Mouse (Mus musculus) CH12.LX (cell line): Measurements from ENCODE around the gene 1700022I11Rik. TPM values are rescaled to one million over a fixed set of nuclear protein-coding genes. Genes with fewer than 3 reads are reported as not detected.

Experiments
- DNase-seq: peaks from one replicate; pipeline ENCODE4 v3.0.0-alpha.2; 2013; ENCODE audit errors: extremely low read depth
- H3K27ac ChIP-seq: 2 replicates; pipeline ENCODE4 v1.5.1; 2012; ENCODE audit warnings: low read depth, mild to moderate bottlenecking, control low read depth, moderate library complexity; ENCODE audit not compliant: insufficient read depth
- H3K27me3 ChIP-seq: replicated peaks from 2 replicates; pipeline ENCODE3; 2012; ENCODE audit warnings: inconsistent platforms
- H3K36me3 ChIP-seq, 2 experiments: replicated peaks in 1 of 2; 2 replicates each; pipeline versions ENCODE3 to v1.6.1; 2012; ENCODE audit warnings: inconsistent platforms in 1 of 2, low read length in 1 of 2, mild to moderate bottlenecking in 1 of 2, mixed read lengths in 1 of 2, moderate library complexity in 1 of 2; ENCODE audit not compliant: control insufficient read depth in 1 of 2, insufficient read depth in 1 of 2
- H3K4me1 ChIP-seq, 2 experiments: 2 replicates each; pipeline ENCODE4 v1.6.1; 2012; ENCODE audit warnings: inconsistent platforms in 1 of 2, moderate library complexity in 1 of 2; ENCODE audit not compliant: insufficient read depth in 2 of 2, control insufficient read depth in 1 of 2
- H3K4me2 ChIP-seq: 2 replicates; pipeline ENCODE4 v1.6.1; 2012; ENCODE audit warnings: low read depth, mild to moderate bottlenecking, control low read depth; ENCODE audit not compliant: poor library complexity, insufficient read depth, severe bottlenecking
- H3K4me3 ChIP-seq, 3 experiments: fragments of 150-350 bp in 1 of 3; sonication (generic) in 1 of 3; replicated peaks in 1 of 3; 2 replicates each; pipeline versions ENCODE3 to v1.5.1; 2011 to 2012; ENCODE audit warnings: low read depth in 2 of 3, low read length in 2 of 3, mild to moderate bottlenecking in 2 of 3, moderate library complexity in 2 of 3, control low read depth in 1 of 3, improper control_type of control experiment in 1 of 3, inconsistent platforms in 1 of 3, mixed read lengths in 1 of 3; ENCODE audit not compliant: poor library complexity in 1 of 3
- H3K79me2 ChIP-seq: replicated peaks from 2 replicates; pipeline ENCODE4 v1.6.1; 2012; ENCODE audit warnings: mild to moderate bottlenecking, moderate library complexity; ENCODE audit not compliant: control insufficient read depth, poor library complexity, insufficient read depth, severe bottlenecking; ENCODE audit errors: extremely low read depth
- H3K9ac ChIP-seq: 2 replicates; pipeline ENCODE4 v1.6.1; 2012; ENCODE audit warnings: low read depth, mild to moderate bottlenecking, control low read depth, moderate library complexity; ENCODE audit not compliant: insufficient read depth
- H3K9me3 ChIP-seq: replicated peaks from 2 replicates; pipeline ENCODE3; 2012; ENCODE audit warnings: low read length, inconsistent platforms, mixed read lengths
- BHLHE40 ChIP-seq: IDR thresholded peaks from 2 replicates; pipeline ENCODE4 v1.6.1; 2011; ENCODE audit warnings: mild to moderate bottlenecking, low read depth, low read length, improper control_type of control experiment
- CHD1 ChIP-seq: IDR thresholded peaks from 2 replicates; pipeline ENCODE4 v1.6.1; 2012; ENCODE audit warnings: low read depth, low read length, improper control_type of control experiment, inconsistent platforms
- CHD2 ChIP-seq: IDR thresholded peaks from 2 replicates; pipeline ENCODE4 v1.6.1; 2011; ENCODE audit warnings: low read length, improper control_type of control experiment
- ELF1 ChIP-seq: IDR thresholded peaks from 2 replicates; pipeline ENCODE4 v1.6.1; 2014; ENCODE audit warnings: low read depth, mild to moderate bottlenecking, inconsistent platforms, low read length, improper control_type of control experiment
- EP300 ChIP-seq: IDR thresholded peaks from 2 replicates; pipeline ENCODE4 v1.6.1; 2011; ENCODE audit warnings: low read length, improper control_type of control experiment
- ETS1 ChIP-seq: conservative IDR thresholded peaks from 2 replicates; pipeline ENCODE4 v1.6.1; 2012; ENCODE audit warnings: low read depth, mild to moderate bottlenecking, inconsistent platforms, low read length, improper control_type of control experiment, moderate library complexity
- HCFC1 ChIP-seq: IDR thresholded peaks from 2 replicates; pipeline ENCODE4 v1.6.1; 2012; ENCODE audit warnings: low read depth, mild to moderate bottlenecking, inconsistent platforms, low read length, improper control_type of control experiment
- IRF4 ChIP-seq: IDR thresholded peaks from 2 replicates; pipeline ENCODE4 v1.6.1; 2014; ENCODE audit warnings: low read depth, mild to moderate bottlenecking, inconsistent platforms, low read length, improper control_type of control experiment
- JUN ChIP-seq: IDR thresholded peaks from 2 replicates; pipeline ENCODE4 v1.6.1; 2011; ENCODE audit warnings: low read depth, mild to moderate bottlenecking, low read length, improper control_type of control experiment, moderate library complexity; ENCODE audit not compliant: insufficient read depth
- MAX ChIP-seq: IDR thresholded peaks from 2 replicates; pipeline ENCODE4 v1.6.1; 2011; ENCODE audit warnings: low read length, improper control_type of control experiment
- MAZ ChIP-seq: IDR thresholded peaks from 2 replicates; pipeline ENCODE4 v1.6.1; 2012; ENCODE audit warnings: low read depth, mild to moderate bottlenecking, inconsistent platforms, low read length, improper control_type of control experiment, moderate library complexity
- MEF2A ChIP-seq: IDR thresholded peaks from 2 replicates; pipeline ENCODE4 v1.6.1; 2014; ENCODE audit warnings: low read depth, mild to moderate bottlenecking, inconsistent platforms, low read length, improper control_type of control experiment, borderline replicate concordance
- MYC ChIP-seq: IDR thresholded peaks from 2 replicates; pipeline ENCODE4 v1.6.1; 2011; ENCODE audit warnings: low read depth, mild to moderate bottlenecking, improper control_type of control experiment, low read length
- POLR2A ChIP-seq: IDR thresholded peaks from 2 replicates; pipeline ENCODE4 v1.6.1; 2011; ENCODE audit warnings: low read depth, mild to moderate bottlenecking, improper control_type of control experiment, low read length
- SIN3A ChIP-seq: IDR thresholded peaks from 2 replicates; pipeline ENCODE4 v1.6.1; 2012; ENCODE audit warnings: low read length, improper control_type of control experiment, inconsistent platforms
- SMC3 ChIP-seq: IDR thresholded peaks from 2 replicates; pipeline ENCODE4 v1.6.1; 2011; ENCODE audit warnings: low read depth, low read length, improper control_type of control experiment
- TBP ChIP-seq: conservative IDR thresholded peaks from 2 replicates; pipeline ENCODE4 v1.6.1; 2011; ENCODE audit warnings: low read depth, low read length, improper control_type of control experiment
- TCF12 ChIP-seq: IDR thresholded peaks from 2 replicates; pipeline ENCODE4 v1.6.1; 2014; ENCODE audit warnings: low read depth, mild to moderate bottlenecking, inconsistent platforms, low read length, improper control_type of control experiment
- UBTF ChIP-seq: IDR thresholded peaks from 2 replicates; pipeline ENCODE4 v1.6.1; 2012; ENCODE audit warnings: low read depth, mild to moderate bottlenecking, inconsistent platforms, low read length, improper control_type of control experiment, moderate library complexity
- ZC3H11A ChIP-seq: IDR thresholded peaks from 2 replicates; pipeline ENCODE4 v1.6.1; 2012; ENCODE audit warnings: low read depth, mild to moderate bottlenecking, inconsistent platforms, low read length, improper control_type of control experiment
- ZKSCAN1 ChIP-seq: IDR thresholded peaks from 2 replicates; pipeline ENCODE4 v1.6.1; 2012; ENCODE audit warnings: low read depth, inconsistent platforms, low read length, improper control_type of control experiment, borderline replicate concordance
- dilution Hi-C: fragments of 300-500 bp; cut with MboI; formaldehyde crosslinking; loops from 2 replicates; pipeline ENCODE4 v1.14.3; 2020; ENCODE audit warnings: low sequenced_read_pairs; ENCODE audit not compliant: extremely low pct_unique_long_range_greater_than_20kb, extremely low pct_ligation_motif_present
- in situ Hi-C: fragments of 300-500 bp; cut with MboI; formaldehyde crosslinking; loops from 3 replicates; pipeline ENCODE4 v1.14.3; 2019; ENCODE audit warnings: low sequenced_read_pairs, low pct_ligation_motif_present, low pct_unique_long_range_greater_than_20kb, mixed read lengths
- polyA plus RNA-seq: library from polyadenylated mRNA; unstranded; fragments of >175 nt; gene quantifications from 2 replicates; pipeline ENCODE4 v1.2.1, GENCODE M21; 2012; ENCODE audit warnings: low read depth; ENCODE audit not compliant: insufficient read length
- total RNA-seq, 2 experiments: library from RNA; depleted of rRNA; stranded (reverse); fragments of 300-350 nt in 1 of 2; fragments of >200 nt in 1 of 2; gene quantifications; 2 replicates each; pipeline ENCODE4 v1.2.3; 2012 to 2014

1700022I11Rik gene
- total RNA-seq (2012; rRNA removed) (0.55 and 1.4 TPM in 2 replicates), total RNA-seq (2014; rRNA removed) (not detected in 2 replicates), polyA plus RNA-seq (0.07 and 0.24 TPM in 2 replicates)

- Histone ChIP-seq H3K4me1 (peaks cover 8 to 18% of the 10 kb centered on the region in 2 experiments), H3K27me3 (no peaks in the 10 kb centered on the region), H3K9ac (no peak within 1 kb of the TSS), H3K36me3 (peaks cover 0 to 17% of the 10 kb centered on the region in 2 experiments), H3K79me2 (no peaks in the 10 kb centered on the region), H3K4me2 (no peak within 1 kb of the TSS), H3K9me3 (no peaks in the 10 kb centered on the region), H3K4me3 (no peak within 1 kb of the TSS), H3K27ac (no peak within 1 kb of the TSS)
- TF ChIP-seq CHD2: no peak
- TF ChIP-seq MEF2A: no peak
- TF ChIP-seq ELF1: no peak
- no peak for TF ChIP-seq UBTF
- no peak for TF ChIP-seq MAX
- no peak for TF ChIP-seq EP300
- TF ChIP-seq TBP: no peak
- TF ChIP-seq IRF4: no peak
- no peak for TF ChIP-seq JUN
- TF ChIP-seq MAZ: no peak
- TF ChIP-seq HCFC1: no peak
- TF ChIP-seq CHD1: no peak
- no peak for TF ChIP-seq TCF12
- TF ChIP-seq ZC3H11A: no peak
- TF ChIP-seq MYC: no peak
- no peak for TF ChIP-seq ETS1
- no peak for TF ChIP-seq SIN3A
- no peak for TF ChIP-seq ZKSCAN1
- TF ChIP-seq POLR2A: no peak
- no peak for DNase-seq
- dilution Hi-C loops (no loop called here), in situ Hi-C loops (no loop called here)
Observed at GRCm38 (mm10) chr4:42969304-42969703, at the start of gene 1700022I11Rik. 1700022I11Rik (plus strand) TSS chr4:42969604.

GRCm38 (mm10) chr4:42920726-42921125 is 48.7 kb upstream of the 1700022I11Rik start:
- dilution Hi-C loops (no loop called here), in situ Hi-C loops (no loop called here)
- TF ChIP-seq MAZ: no peak
- TF ChIP-seq BHLHE40: no peak
- TF ChIP-seq SIN3A: no peak
- no peak for TF ChIP-seq SMC3
- no peaks in the 10 kb centered on the region for H3K4me1 ChIP-seq
- no peaks in the 10 kb centered on the region for H3K36me3 ChIP-seq
- H3K27ac ChIP-seq: no peak overlapping the region
- no peak for DNase-seq
- H3K4me2 ChIP-seq: no peak overlapping the region
- H3K4me3 ChIP-seq: no peak overlapping the region
- H3K9ac ChIP-seq: no peak overlapping the region
- H3K27me3 ChIP-seq: peaks cover 87% of the 10 kb centered on the region
- no peaks in the 10 kb centered on the region for H3K79me2 ChIP-seq
- peaks cover 2% of the 10 kb centered on the region for H3K9me3 ChIP-seq
